Mouse (Mus musculus) layer of hippocampus, adult 9-10 months (tissue): ENCODE results near the gene Serpinb8.
A peak's percentile ranks its signal among the peaks of the same experiment; 100 is the strongest.

ENCODE experiments used
- DNase-seq: peaks from one replicate; pipeline ENCODE4 v3.0.0; 2022; ENCODE audit warnings: low spot score

The Serpinb8 gene

DNA sequence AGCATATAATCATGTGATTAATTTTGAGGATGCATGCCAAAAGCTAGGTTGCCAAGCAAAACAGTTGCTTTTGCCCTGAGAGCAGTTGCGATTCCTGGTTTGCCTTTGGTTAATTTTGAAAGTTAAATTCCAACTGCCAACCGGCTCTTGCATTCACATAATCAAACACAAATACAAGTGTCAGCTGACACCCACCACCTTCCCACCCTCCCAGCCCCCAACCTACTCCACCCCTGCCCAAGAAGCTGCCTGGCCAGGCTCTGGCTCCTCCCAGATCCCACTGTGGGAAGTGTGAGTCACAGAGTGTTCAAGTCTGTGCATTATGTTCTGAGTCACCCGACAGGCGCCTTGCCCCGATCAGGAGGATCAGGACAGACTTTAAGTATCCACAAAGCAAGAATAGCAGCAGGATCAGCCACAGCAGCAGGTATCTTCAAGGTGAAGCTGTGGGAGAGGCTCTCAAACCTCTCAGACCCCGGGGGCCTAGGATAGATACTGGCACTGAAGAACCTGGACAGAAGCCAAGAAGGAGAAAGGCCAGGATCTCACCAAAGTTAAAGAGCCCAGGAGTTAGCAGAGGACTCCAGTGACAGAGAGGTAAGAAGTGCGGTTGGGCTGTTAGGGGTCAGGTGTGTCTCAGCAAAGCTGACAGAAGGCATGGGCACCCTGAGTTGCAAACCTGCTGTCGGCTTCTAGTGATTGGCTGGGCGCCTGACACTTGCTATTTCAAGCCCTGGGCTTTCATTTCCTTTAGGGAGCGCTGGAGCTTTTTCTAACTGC lies at the start of gene Serpinb8:
Serpinb8 (plus strand) TSS at position 316 of the 780 bp plus-strand sequence.
- no peak for DNase-seq

DNA sequence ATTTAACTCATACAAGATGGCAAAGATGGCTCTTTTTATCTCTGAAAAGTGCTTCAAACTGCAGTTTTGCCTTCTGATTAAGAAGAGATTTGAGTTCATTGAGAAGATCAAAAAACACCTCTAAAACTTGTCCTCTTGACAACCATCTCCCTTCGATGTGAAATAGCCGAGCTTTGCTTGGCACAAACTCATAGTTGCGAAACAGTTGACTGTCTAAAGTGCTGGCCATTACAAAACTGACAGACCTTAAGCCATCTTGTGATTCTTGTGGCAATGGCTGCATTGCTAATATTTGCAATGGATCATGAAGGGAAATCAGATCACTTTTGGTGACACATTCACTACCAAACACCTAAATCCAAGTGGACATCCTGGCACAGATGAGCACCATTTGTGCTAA lies 30.3 kb upstream of the Serpinb8 start:
- DNase-seq, result no peak

DNA sequence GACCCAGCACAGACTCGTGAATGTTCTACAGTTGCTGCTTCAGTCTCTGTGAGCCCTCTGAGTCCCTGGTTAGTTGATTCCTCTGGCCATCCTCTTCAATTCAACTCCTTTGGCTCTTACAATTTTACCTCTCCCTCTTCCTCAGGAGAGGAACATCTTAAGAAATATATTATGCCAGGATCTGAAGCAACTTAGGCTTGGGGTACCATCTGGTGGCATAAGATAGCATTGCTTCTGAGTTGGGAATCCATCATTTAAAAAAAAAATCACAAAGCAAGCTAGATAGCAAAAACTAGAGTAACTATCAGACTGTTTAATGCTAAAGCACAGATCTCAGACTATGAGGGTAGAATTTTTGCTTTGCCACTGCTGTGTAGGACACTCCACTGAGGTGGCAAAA lies 27.7 kb upstream of the Serpinb8 start:
- DNase-seq, result no peak

DNA sequence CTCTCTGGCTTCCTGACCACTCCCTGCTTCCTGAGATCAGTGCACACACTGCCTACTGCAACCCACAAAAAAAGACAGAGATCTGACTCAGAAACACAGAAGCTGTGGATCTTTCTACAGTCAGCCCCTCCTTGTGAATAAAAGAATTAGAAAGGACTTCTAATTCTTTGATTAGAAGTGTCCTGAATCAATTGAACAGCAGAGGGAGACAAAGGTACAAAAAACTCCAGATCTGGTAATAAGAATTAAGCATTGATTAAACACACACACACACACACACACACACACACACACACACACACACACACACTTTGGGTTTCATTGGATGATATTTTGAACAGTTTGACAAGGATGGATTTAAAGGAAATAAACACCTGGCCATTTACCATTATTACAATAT lies 24.2 kb upstream of the Serpinb8 start:
- DNase-seq, result peak; percentile 26

DNA sequence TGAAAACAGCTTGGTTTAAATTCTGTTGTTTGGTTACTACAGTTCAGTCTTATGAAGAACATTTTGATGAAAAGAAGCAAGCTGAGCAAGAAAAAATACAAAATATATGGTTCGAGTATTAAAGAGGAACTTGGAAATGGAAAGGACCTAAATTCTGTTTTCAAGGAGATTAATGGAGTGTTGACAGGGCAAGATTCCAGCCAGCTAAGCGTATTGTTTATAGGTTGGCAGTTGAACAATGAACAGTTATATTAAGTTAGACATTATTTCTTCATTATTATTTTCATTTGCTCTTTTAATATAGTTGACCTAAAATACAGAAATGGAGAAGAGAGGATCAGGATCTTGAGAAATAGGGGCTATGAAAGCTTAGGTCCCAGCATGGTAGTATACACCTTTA lies 13.7 kb upstream of the Serpinb8 start:
- DNase-seq, result no peak

DNA sequence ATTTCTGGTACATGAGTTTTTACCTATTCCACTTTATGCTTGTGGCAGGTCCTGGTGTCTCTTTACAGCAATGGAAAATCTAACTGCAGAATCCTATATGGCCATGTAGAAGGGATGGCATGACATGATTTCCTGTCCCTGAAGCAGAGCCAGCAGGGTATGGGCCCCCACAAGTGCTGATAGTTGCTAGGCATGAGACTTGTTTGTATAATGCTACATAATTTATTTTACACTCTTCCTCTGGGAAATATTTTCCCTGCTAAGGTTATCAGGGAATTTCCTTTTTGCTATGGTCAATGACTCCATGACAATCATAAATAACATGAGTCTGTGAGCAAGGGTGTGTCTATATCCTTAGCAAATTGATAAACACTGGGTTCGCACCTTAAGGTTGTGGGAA lies 12.3 kb upstream of the Serpinb8 start:
- no peak for DNase-seq

DNA sequence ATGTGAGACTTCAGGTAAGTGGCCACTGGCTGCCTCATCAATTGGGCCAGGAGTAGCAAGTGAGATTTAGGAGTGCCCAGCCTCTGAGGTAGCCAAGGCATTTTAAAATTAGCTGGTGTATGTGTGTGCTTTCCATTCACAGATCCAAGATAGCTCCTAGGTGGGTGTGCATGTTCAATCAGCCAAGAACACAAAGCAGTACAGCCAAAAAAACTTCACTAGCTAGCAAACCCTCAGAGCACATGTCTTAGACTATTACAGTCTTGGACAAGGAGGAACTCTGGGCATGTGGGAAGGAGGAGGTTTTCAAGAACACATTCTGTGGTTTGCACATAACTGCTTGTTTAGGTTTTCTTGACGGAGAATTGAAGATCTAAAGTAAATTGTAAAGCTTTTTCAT lies 8.6 kb upstream of the Serpinb8 start:
- no peak for DNase-seq

DNA sequence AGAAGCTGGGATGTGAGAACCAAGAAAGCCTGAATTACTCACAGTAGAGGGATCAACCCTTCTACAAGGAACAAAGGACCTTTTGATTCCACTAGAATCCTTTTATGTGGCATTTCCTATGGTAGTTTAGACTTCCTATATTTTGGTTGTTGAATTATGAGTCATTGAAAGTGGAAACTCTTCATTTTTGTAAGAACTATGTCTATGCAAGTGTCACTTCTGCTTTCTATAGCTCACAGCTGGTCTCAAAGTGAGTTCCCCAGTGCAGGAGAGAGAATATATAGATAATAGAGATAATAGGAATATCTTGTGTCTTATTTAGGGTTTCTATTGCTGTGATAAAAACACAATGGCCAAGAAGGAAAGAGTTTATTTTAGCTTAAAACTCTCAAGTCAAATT lies 6.9 kb upstream of the Serpinb8 start:
- DNase-seq, result no peak

DNA sequence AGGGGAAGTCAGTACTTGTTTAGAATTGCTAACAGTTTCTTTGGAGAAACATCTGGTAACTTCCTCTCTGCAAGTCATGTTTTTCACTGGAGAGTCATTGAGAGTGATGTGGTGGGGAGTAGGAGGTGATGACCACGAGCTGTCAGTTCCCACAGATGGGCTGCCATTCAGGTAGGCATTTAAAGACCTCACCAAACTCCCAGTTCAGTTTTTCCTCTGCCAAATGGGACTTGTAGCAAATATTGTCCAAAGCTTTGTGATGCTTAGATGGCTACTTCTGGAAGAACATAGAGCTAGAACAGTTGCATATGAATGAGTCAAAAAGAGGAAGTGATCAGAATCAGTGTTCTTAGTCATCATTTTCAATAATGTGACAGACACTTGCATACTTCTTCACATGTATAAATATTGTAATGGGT lies 5.8 kb upstream of the Serpinb8 start:
- no peak for DNase-seq

DNA sequence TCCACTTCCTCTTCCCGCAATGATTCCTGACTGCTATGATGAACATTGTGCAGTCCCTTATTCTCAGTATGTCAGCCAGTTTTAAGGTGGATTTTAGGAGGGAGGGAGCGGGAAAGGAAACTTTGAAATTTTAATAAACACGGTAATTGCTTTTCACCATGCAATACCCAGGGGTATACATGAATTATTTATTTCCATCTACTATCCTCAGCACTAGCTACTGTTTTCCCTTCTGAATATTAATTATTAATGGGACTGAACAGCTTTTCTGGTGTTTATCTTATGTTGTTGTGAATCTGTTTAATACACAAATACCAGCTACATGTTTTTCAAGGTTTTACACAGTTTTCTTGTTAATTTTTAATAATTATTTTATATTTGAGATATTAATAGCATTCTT lies 4.9 kb upstream of the Serpinb8 start:
- no peak for DNase-seq

DNA sequence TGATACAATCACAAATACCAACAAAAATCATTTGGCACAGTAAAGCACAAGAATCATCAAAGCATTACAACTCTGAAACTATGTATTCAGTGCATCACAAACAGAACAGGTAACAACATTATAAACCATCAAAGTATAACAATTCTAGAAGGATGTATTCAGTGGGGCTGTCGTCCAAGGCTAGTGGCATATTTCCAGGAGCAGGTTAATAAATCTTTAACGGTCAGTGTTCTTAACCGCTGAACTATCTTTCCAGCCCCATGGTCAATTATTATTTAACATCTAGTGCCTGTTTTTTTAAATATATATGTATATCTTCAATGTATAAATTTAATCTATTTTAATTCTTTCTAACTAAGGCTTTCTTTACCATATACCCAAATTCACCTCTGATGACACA lies 3.6 kb upstream of the Serpinb8 start:
- DNase-seq, result no peak

DNA sequence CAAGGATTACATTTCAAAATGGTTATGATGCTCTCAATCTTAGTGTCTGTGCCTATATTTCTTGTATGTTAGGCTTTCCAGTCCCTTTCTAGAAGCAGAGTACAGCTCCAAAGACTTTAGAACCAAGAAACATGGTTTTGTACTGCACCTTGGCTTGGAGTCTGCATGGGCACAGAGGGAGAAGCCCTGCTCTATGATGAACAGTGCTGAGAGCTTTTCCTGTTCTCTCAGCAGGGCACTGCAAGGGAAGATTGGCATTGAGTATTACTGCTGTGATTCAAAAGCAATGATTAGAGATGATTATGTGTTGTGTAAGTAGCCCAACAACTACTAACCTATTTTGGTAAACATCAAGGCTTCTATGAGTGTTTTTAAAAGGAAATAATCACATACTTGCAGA lies 1.6 kb upstream of the Serpinb8 start:
- DNase-seq, result no peak

DNA sequence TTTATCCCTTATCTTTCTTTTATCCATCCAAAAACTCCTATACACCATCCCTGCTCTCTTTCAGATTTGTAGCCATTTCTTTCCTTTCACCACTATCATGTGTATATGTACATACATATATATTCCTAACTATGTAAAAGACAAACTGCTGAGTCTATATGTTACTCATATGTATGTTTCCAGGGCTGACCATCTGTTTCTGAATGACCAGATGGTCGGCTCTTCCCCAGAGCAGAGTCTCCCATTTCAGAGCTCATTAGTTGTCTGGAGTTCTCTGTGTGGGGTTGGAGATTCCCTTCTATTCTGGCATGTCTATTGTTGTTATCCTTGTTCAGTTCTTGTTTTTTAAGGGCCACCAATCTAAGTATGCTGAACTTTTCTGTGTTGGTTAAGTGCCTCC lies 1.2 kb upstream of the Serpinb8 start:
- no peak for DNase-seq

DNA sequence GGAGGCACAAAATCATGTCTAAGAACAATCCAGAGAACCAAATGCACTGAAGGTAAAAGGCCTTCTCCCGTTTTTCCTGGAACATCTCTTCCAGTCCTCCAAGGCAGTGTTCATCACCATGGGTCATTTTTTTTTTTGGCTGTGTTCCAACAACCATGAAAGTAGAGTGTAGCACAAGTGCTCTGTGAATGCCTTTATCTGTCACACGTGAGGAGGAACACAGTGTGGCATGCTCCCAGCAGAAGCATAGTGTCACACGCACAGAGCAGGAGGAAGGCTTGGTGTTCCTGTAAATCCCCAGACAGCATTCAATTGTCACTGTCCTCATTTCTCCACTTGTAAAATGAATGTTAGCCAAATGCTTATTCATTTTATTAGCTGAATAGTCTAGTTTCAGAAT lies 2.8 kb downstream of the Serpinb8 start:
- no peak for DNase-seq

DNA sequence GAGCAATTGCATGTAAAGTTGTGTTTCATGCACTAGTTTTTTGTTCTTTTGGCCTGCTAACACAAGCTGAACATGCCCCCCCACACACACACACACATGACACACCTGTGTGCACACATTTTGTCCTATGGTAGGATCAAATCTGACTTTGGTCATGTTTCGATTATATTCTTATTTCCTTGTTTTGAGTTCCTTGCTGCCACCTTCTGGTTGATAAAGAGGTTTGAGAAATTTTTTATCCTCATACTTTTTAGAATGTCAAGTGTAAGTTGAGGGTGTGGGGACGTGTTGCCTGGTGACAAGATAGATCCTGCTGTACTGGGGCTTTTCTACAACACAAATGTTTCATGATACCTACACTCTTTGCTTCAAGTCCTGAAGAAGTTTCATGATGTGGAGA lies 3.7 kb downstream of the Serpinb8 start:
- DNase-seq, result no peak

DNA sequence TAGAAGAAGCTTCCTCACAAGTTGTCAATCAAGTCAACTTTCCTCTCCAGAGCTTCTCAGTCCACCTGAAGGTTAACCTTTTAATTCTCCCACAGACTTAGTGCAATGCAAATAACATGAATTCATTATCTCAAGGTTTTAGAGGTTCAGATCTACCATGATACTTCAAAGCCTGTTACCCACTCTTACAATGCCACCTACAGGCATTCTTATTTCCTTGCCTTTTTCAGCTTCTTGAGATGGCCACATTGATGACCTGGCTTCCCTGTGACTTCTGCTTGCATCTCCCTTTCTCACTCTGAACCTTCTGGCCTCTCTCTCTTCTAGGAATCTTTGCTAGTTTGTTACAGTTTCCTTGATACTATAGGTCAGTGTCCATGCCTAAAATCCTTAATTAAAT lies 7.1 kb downstream of the Serpinb8 start:
- DNase-seq, result no peak

DNA sequence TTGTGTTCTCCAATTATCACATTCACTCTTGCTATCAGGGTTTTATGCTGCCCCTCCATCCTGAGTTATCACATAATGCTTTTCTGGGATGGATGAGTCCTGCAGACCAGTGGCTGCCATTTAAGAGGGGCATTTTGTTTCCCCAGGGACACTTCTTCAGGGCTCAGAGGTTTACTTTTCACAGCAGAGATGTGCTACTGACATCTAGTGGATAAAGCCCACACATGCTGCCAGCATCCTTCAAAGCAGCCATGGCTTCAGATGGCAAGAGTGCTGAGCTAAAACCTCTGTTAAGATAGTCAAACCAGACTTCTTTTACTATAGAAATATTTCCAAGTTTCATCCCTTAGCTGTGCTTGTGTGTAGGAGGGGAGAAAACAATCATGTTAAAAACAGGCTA lies 8.7 kb downstream of the Serpinb8 start:
- DNase-seq, result no peak

DNA sequence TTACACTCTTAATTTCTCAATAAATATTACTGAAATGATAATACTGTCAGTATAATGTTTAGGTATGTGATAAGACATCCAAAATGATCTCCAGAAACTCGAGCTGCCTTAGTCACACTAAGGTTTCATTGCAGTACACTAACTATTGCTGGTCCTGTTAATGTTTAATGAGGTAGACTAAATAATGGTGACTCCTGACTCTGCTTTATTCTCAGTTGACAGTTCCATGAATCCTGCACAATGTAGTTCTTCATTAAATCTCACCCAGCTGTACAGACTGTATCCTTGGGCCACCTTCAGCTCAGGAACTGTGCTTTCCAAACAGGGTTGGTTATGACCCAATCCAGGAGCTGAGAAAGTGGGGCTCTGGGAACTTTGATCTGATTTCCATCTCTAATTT lies 19.1 kb downstream of the Serpinb8 start:
- DNase-seq, result no peak

DNA sequence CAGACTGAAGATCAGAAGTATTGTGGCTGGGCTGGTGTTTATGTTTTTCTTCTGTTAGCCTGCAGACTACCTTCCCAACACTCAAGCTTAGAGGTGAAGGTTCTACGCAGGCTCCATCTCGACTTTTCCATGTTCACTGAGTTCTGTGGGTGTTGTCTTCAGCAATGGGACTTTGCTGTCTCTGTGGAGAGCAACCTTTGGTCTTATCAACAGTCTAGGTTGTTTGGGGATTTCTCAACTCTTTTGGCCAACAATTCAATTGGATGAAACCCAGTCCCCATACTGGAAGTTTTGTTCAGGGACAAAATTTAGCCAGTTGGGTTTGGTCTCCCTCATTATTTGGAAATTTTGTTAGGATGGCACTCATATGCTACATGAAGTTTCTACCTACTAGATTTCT lies 24.3 kb downstream of the Serpinb8 start:
- DNase-seq, result no peak

DNA sequence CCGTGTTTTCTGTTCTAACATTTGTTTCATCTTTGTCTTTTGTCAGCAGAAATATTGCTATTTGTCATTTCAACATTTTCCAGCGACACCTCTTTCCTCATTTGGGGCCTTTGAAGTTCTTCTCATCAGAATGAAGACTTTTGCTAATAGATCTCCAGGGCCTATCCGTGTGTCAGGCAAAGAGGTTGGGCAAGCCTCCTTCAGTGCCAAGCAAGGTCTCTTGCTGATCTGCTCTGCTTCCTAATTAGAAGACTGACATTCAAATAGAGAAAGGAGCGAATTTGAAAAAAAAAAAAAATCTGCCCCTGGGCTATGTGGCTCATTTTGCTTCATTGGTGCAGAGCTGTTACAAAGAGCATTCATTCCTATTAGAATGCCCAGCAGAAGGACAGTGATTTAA lies 32.2 kb downstream of the Serpinb8 start:
- no peak for DNase-seq

DNA sequence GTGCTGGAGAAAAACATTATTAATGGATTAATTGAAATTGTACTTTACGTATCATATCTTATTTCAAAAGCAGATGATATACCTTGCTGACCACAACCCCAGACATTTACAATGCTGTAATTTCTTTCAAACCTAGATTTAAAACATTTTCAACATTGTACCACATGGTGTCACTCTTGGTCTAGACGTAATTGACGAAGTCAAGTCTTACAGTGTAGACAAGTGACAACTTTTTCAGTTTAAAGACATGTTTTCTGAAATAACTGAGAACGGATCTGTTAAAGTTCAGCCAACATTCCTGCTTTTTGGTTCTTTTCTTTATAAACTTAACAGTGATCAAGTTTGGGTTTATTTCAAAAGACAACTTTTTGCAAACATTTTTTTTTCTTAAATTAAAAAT lies 46.1 kb downstream of the Serpinb8 start:
- peak; percentile 31 for DNase-seq

DNA sequence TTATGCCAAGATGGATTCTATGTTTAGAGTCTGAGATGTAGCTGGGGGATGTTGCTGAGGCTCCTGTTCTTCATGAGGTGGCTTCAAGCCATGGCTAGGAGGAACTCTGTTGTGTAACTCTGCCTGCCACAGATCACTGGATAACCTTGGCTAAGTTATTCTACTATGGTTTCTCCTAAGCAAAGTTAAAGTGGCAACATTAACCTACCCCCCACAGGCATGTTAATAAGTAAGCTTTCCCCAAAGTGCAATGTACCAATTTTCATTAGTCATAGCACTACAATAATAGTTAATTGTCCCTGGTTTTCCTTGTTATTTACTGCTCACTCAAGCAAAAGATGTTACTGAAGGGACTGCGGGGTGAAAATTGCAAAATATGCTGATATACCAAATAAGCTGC lies 48.2 kb downstream of the Serpinb8 start:
- DNase-seq, result no peak

DNA sequence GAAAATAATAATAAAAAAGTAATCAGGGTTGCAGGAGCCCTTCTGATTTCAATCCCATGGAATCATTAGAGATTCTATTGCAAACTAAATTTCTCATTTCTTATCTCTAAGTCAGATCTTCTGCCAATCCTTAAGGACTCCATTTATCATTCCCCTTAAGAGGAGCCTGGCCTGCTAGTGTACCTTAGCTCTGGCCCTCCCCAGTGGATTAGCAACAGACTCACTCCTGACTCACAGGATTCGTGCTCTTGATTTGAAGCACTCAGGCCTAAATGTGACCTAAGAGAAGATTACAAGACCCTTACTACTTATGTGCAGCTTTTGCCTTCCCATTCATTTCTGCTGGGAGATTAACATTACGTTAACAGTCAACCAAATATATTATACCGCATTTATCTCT lies 48.7 kb downstream of the Serpinb8 start:
- DNase-seq, result no peak

DNA sequence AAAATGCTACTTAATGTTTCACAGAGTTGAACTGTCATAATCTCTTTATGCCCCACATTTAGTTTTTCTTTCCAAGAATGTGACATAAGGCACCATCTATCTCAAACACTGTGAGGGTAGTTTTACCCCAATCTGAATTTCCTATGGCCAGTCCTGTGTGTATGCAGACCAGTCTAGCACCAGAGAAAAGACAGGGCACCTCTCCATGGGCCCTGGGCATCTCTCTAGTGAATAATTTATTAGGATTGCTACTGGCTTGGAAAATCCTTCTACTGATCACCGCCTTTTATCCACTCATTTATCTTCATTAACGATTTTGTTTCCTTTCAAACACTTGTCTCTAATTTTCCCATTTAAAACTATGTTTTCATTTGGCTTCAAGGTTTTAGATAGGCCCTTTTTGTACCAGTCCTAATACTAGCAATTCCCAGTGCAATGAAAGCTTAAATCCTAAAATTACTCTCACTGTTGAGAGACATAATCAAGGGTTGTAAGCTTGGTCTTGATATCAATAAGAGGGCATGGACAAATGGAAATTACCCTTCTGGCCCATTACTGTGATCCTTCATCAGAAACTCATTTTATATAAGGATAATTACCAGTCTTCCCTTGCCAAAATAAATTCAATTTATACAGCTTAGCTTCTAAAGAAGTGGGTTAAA lies 52.8 kb downstream of the Serpinb8 start:
- no peak for DNase-seq
